Mouse (Mus musculus): ENCODE results near the gene Zeb2.

GRCm38 (mm10) chr2:45067116-45067515, 50.1 kb downstream of the Zeb2 start:
- TF ChIP-seq POLR2A (IDR thresholded peaks at IDR 0.05; ENCODE audit: borderline replicate concordance, control insufficient read depth, low read depth, low read length) (no peak), CTCF (IDR thresholded peaks at IDR 0.05; ENCODE audit: control insufficient read depth, insufficient read depth, low read length) (no peak)
